Mouse (Mus musculus) megakaryocyte, embryonic 14.5 days (primary cell): ENCODE measurements around the gene Arid5b.

Source experiments
- FLI1 ChIP-seq: IDR thresholded peaks from 2 replicates; pipeline ENCODE4 v1.6.1; 2012; ENCODE audit warnings: low read length, inconsistent platforms, mixed read lengths
- GATA1 ChIP-seq: IDR thresholded peaks from 3 replicates; pipeline ENCODE4 v1.6.1; 2012; ENCODE audit warnings: mixed read lengths, low read length, inconsistent platforms, borderline replicate concordance

- no peak for TF ChIP-seq GATA1
- TF ChIP-seq FLI1 = no peak
Measured at GRCm38 (mm10) chr10:68109651-68110050, 168.9 kb downstream of the Arid5b start.
